11 mouse cellular contexts compared by ENCODE assay signal in the genomic region with DNA sequence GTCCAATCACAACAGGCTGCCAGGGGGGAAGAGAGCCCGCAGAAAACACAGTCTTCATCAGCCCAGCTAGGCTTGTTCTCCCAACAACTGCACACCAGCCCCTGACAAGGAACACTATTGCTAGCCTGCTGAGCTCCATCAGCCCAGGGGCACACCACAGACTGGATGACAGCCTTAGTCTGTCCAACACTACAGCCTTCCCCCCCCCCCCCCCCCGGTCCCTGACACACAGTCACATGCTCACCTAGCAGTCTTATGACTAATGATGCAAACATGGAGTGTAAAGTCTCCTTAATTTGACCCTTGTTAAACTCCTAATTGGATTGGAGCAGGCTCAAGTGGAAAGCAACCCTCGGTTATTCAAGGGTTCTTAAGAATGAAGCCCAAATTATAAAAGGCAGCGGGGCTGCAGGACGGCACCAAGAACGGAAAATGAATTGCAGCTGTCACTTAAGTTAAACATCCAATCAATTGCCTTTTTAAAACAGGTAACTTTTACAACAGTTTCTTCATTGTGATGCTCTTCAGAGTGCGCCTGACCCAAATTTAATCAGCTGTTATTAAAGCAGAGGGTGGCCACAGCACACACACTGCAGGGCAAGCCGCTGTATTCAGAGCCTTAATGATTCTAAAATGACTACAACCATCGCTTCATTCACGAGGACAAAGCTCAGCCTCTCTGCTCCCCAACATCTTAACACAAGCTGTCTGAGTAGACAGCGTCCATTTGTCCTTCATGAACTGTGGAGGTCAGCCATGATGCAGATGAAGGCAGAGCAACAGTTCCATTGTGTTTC. TPM values are rescaled to one million over a fixed set of nuclear protein-coding genes. Genes with fewer than 3 reads are reported as not detected.
DNase-seq lines count a peak whose midpoint lies in the region; ATAC-seq and TF ChIP-seq lines count a peak whose summit lies in the region.
"Had no signal": no experiment of that assay in that cellular context is flagged by ENCODE, and none has a peak within 500 bp of the region (broad histone marks: within the 10 kb centered on the region; RNA-seq: fewer than 3 reads in every experiment).

No protein-coding gene starts in this region.

- WGBS in embryonic facial prominence, embryonic 10.5 days, result 32% methylated on average over 11 of the region's 11 CpGs
- WGBS in hindbrain, embryonic 13.5 days, result 23% methylated on average over 11 of the region's 11 CpGs
- WGBS in midbrain, postnatal 0 days, result 16% methylated on average over 11 of the region's 11 CpGs

- H3K27ac ChIP-seq in embryonic facial prominence, embryonic 10.5 days (replicated peaks), result peak overlapping the region; percentile 35; the same call in 1 of the 2 replicates
- peak overlapping the region; percentile 87 for H3K27ac ChIP-seq in hindbrain, embryonic 13.5 days
- peak overlapping the region; percentile 76 for H3K27ac ChIP-seq in midbrain, postnatal 0 days (ENCODE audit: low read depth, low read length)

- peaks cover 49% of the 10 kb centered on the region for H3K4me1 ChIP-seq in embryonic facial prominence, embryonic 10.5 days
- peaks cover 53% of the 10 kb centered on the region for H3K4me1 ChIP-seq in hindbrain, embryonic 13.5 days (replicated peaks)
- H3K4me1 ChIP-seq in midbrain, postnatal 0 days (ENCODE audit: insufficient read depth, low read length), result peaks cover 16% of the 10 kb centered on the region

- H3K9ac ChIP-seq in hindbrain, embryonic 13.5 days, result peak overlapping the region; percentile 56
- H3K9ac ChIP-seq in midbrain, postnatal 0 days (replicated peaks; ENCODE audit: low read length, poor library complexity, severe bottlenecking), result no peak overlapping the region

- peaks cover 51% of the 10 kb centered on the region for H3K27me3 ChIP-seq in embryonic facial prominence, embryonic 10.5 days (replicated peaks; ENCODE audit: low read depth, poor library complexity, severe bottlenecking)
- H3K27me3 ChIP-seq in hindbrain, embryonic 13.5 days, result no peaks in the 10 kb centered on the region
- H3K27me3 ChIP-seq in midbrain, postnatal 0 days (ENCODE audit: insufficient read depth, low read length), result no peaks in the 10 kb centered on the region

- H3K9me3 ChIP-seq in embryonic facial prominence, embryonic 10.5 days, result no peaks in the 10 kb centered on the region
- H3K9me3 ChIP-seq in hindbrain, embryonic 13.5 days, result no peaks in the 10 kb centered on the region
- H3K9me3 ChIP-seq in midbrain, postnatal 0 days (ENCODE audit: low read length), result no peaks in the 10 kb centered on the region

- ATAC-seq in hindbrain, embryonic 13.5 days (ENCODE audit: low FRiP score), result peak; percentile 64
- peak; percentile 66 for ATAC-seq in midbrain, postnatal 0 days (ENCODE audit: low FRiP score)
- ATAC-seq: inflammation-experienced regulatory T-cells, adult 6 months had no signal

- DNase-seq in NIH3T3 (ENCODE audit: low read depth), result peak; percentile 26
- DNase-seq in embryonic facial prominence, embryonic 10.5 days (ENCODE audit: low spot score), result peak; percentile 52
- DNase-seq in midbrain, postnatal 0 days (ENCODE audit: low spot score), result peak; percentile 44
- no peak for DNase-seq in kidney, postnatal 4 days
- DNase-seq in gastrocnemius, postnatal 4 days (ENCODE audit: low spot score in 2 of 2), result no peak
- DNase-seq in ovary, postnatal 36 days (ENCODE audit: low spot score), result no peak
- DNase-seq: gastrocnemius, postnatal 25 days had no signal

- TF ChIP-seq CTCF in midbrain, postnatal 0 days (IDR thresholded peaks at IDR 0.05), result no peak

- H3K36me3 ChIP-seq in embryonic facial prominence, embryonic 10.5 days (replicated peaks), result no peaks in the 10 kb centered on the region
- no peaks in the 10 kb centered on the region for H3K36me3 ChIP-seq in hindbrain, embryonic 13.5 days
- H3K36me3 ChIP-seq in midbrain, postnatal 0 days (ENCODE audit: insufficient read depth, low read length), result no peaks in the 10 kb centered on the region

- H3K4me2 ChIP-seq in hindbrain, embryonic 13.5 days, result no peak overlapping the region
- H3K4me2 ChIP-seq in midbrain, postnatal 0 days (ENCODE audit: low read depth, low read length, poor library complexity, severe bottlenecking), result peak overlapping the region; percentile 7

- no peak overlapping the region for H3K4me3 ChIP-seq in embryonic facial prominence, embryonic 10.5 days
- H3K4me3 ChIP-seq in hindbrain, embryonic 13.5 days, result no peak overlapping the region
- no peak overlapping the region for H3K4me3 ChIP-seq in midbrain, postnatal 0 days (ENCODE audit: low read depth, low read length)

RNA-seq across cellular contexts. Expression of a gene that starts 26.3 kb away (rescaled TPM):
- polyA plus RNA-seq in embryonic facial prominence, embryonic 10.5 days (2016; fragmentation: Nextera tagmentation; extraction: Ambion mirVana), result 55.1 and 62.6 TPM in 2 replicates
- 167 and 174 TPM in 2 replicates for polyA plus RNA-seq in hindbrain, embryonic 13.5 days (2015; fragmentation: Nextera tagmentation; extraction: Ambion mirVana)
- total RNA-seq in midbrain, postnatal 0 days (2014; rRNA removed), result 151 and 152 TPM in 2 replicates
- polyA plus RNA-seq in midbrain, postnatal 0 days (2015; fragmentation: Nextera tagmentation; extraction: Ambion mirVana), result 131 and 148 TPM in 2 replicates
- total RNA-seq in gastrocnemius, postnatal 4 days (2021), result 1 to 10 TPM; 4.6 to 5.1 TPM
- total RNA-seq: MEL had no signal
- polyA plus RNA-seq: inflammation-experienced regulatory T-cells, adult 6 months; spleen, adult 2 months had no signal

Comparison
In these comparisons a context has a peak if more than half of its experiments do, and no peak if none do; other contexts are left out.
1. DNase-seq: peak in NIH3T3 (single experiment), embryonic facial prominence, embryonic 10.5 days (single experiment) and midbrain, postnatal 0 days (single experiment); none in kidney, postnatal 4 days (0 of 2), gastrocnemius, postnatal 4 days (0 of 2) and ovary, postnatal 36 days (single experiment).
2. H3K27ac ChIP-seq: peak in every context shown above with its lines; median percentile 87 in hindbrain, embryonic 13.5 days; 76 in midbrain, postnatal 0 days; 35 in embryonic facial prominence, embryonic 10.5 days.